14 mouse cellular contexts compared by ENCODE assay signal in the genomic region with DNA sequence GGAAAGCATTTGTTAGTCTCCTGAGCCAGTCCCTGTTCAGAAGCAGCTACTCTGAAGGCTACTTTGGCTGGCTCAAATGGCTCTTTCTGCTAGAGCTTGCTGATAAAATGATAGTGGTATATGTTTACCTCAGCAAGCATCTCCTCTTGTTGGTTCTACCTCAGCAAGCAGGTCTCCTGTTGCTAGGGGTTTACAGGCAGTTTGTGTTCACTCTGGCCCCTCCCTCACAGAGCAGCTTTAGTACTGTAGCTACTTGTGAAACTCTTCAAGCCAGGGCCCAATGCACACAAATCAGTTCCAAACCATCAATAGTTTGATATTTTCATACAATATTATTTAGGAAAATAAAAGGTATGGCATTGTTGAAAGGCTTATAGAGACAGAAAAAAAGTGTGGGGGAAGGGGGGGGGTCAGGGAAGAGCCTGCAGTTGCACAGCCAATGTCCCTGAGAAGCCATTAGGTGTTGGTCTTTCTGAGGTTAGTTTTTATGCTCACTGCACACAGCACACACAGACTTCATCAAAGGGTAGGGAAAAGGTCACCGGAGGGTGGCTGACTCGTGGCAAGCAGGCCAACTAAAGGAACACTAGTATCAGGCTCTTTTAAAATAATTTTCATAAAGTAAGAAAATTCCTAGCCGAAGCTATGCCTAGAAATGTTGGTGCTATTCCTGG.
DNase-seq lines count a peak whose midpoint lies in the region; ATAC-seq lines count a peak whose summit lies in the region.
"Had no signal": no experiment of that assay in that cellular context is flagged by ENCODE, and none has a peak within 500 bp of the region (broad histone marks: within the 10 kb centered on the region; RNA-seq: fewer than 3 reads in every experiment).

No protein-coding gene starts in this region.

- peak overlapping the region; percentile 23; the same call in 1 of the 2 replicates for H3K27ac ChIP-seq in hindbrain, embryonic 12.5 days
- H3K27ac ChIP-seq in limb, embryonic 10.5 days, result peak overlapping the region; percentile 83
- H3K27ac ChIP-seq: liver, embryonic 14.5 days; stomach, embryonic 15.5 days had no signal

- ATAC-seq in hindbrain, embryonic 12.5 days (ENCODE audit: low FRiP score), result no peak
- ATAC-seq: inflammation-experienced regulatory T-cells, adult 6 months had no signal

- no peak overlapping the region for H3K4me2 ChIP-seq in hindbrain, embryonic 12.5 days (replicated peaks)
- H3K4me2 ChIP-seq: stomach, embryonic 15.5 days had no signal

- H3K9ac ChIP-seq in hindbrain, embryonic 12.5 days, result no peak overlapping the region
- H3K9ac ChIP-seq: liver, embryonic 14.5 days; stomach, embryonic 15.5 days had no signal

- H3K4me1 ChIP-seq in hindbrain, embryonic 12.5 days, result peaks cover 14% of the 10 kb centered on the region
- peaks cover 43% of the 10 kb centered on the region for H3K4me1 ChIP-seq in limb, embryonic 10.5 days
- H3K4me1 ChIP-seq: stomach, embryonic 15.5 days had no signal

- no peaks in the 10 kb centered on the region for H3K36me3 ChIP-seq in hindbrain, embryonic 12.5 days
- no peaks in the 10 kb centered on the region for H3K36me3 ChIP-seq in limb, embryonic 10.5 days
- H3K36me3 ChIP-seq: stomach, embryonic 15.5 days had no signal

- peak; percentile 26 for DNase-seq in adrenal gland, postnatal 14 days
- DNase-seq in adrenal gland, adult 2 months, result no peak
- peak; percentile 54 for DNase-seq in kidney, adult 11 months
- no peak for DNase-seq in kidney, postnatal 4 days
- DNase-seq in limb, embryonic 10.5 days (ENCODE audit: low spot score), result no peak
- DNase-seq in urinary bladder, postnatal 36 days (ENCODE audit: low spot score in 2 of 2), result no peak
- DNase-seq in cerebellum, adult 8-10 months, result no peak
- DNase-seq: gastrocnemius, postnatal 10 days; layer of hippocampus, postnatal 36 days; right cerebral cortex, postnatal 14 days had no signal

- H3K9me3 ChIP-seq in hindbrain, embryonic 12.5 days (replicated peaks), result no peaks in the 10 kb centered on the region
- no peaks in the 10 kb centered on the region for H3K9me3 ChIP-seq in limb, embryonic 10.5 days (replicated peaks)
- H3K9me3 ChIP-seq: stomach, embryonic 15.5 days had no signal

- H3K4me3 ChIP-seq in hindbrain, embryonic 12.5 days, result no peak overlapping the region
- no peak overlapping the region for H3K4me3 ChIP-seq in limb, embryonic 10.5 days
- H3K4me3 ChIP-seq: stomach, embryonic 15.5 days had no signal

- no peaks in the 10 kb centered on the region for H3K27me3 ChIP-seq in hindbrain, embryonic 12.5 days
- H3K27me3 ChIP-seq in limb, embryonic 10.5 days (ENCODE audit: low read depth, poor library complexity, severe bottlenecking), result no peaks in the 10 kb centered on the region
- H3K27me3 ChIP-seq: stomach, embryonic 15.5 days had no signal

- 52% methylated on average over 3 of the region's 3 CpGs for WGBS in hindbrain, embryonic 12.5 days
- WGBS in limb, embryonic 10.5 days, result 61% methylated on average over 3 of the region's 3 CpGs

Comparison
In these comparisons a context has a peak if more than half of its experiments do, and no peak if none do; other contexts are left out.
1. DNase-seq: peak in adrenal gland, postnatal 14 days (single experiment) and kidney, adult 11 months (single experiment); none in adrenal gland, adult 2 months (single experiment), kidney, postnatal 4 days (0 of 2), limb, embryonic 10.5 days (single experiment), urinary bladder, postnatal 36 days (0 of 2) and cerebellum, adult 8-10 months (single experiment).